Mouse (Mus musculus) MEL (cell line): Measurements from ENCODE around the gene Pdzd2. TPM values are rescaled to one million over a fixed set of nuclear protein-coding genes. Genes with fewer than 3 reads are reported as not detected.
"Not testable (repeated sequence)": the region's sequence is repeated elsewhere in the genome, so short reads cannot be mapped to it uniquely, and the experiment has no call there.

ENCODE experiments used
- DNase-seq: peaks from one replicate; pipeline ENCODE4 v3.0.0; 2011; ENCODE audit warnings: low read depth, low spot score
- H3K27ac ChIP-seq: 2 replicates; pipeline ENCODE4 v1.5.1; 2012; ENCODE audit warnings: low read depth, mild to moderate bottlenecking, control low read depth, low read length, moderate library complexity; ENCODE audit not compliant: control insufficient read depth
- H3K27me3 ChIP-seq, 2 experiments: fragments of 150-350 bp in 1 of 2; sonication (generic) in 1 of 2; 2 replicates each; pipeline ENCODE4 v1.6.1; 2012; ENCODE audit warnings: low read length in 2 of 2, mild to moderate bottlenecking in 2 of 2, improper control_type of control experiment in 1 of 2, moderate library complexity in 1 of 2; ENCODE audit not compliant: insufficient read depth in 2 of 2, control insufficient read depth in 1 of 2
- H3K36me3 ChIP-seq, 2 experiments: 2 replicates each; pipeline ENCODE4 v1.6.1; 2012 to 2014; ENCODE audit warnings: low read length in 2 of 2, improper control_type of control experiment in 1 of 2, inconsistent platforms in 1 of 2, mild to moderate bottlenecking in 1 of 2; ENCODE audit not compliant: insufficient read depth in 2 of 2, control insufficient read depth in 1 of 2
- H3K4me1 ChIP-seq, 2 experiments: fragments of 150-350 bp in 1 of 2; sonication (generic) in 1 of 2; 2 replicates each; pipeline ENCODE4 v1.6.1; 2012; ENCODE audit warnings: low read length in 2 of 2, improper control_type of control experiment in 1 of 2, mild to moderate bottlenecking in 1 of 2; ENCODE audit not compliant: insufficient read depth in 2 of 2, control insufficient read depth in 1 of 2
- H3K4me3 ChIP-seq, 2 experiments: fragments of 150-350 bp in 1 of 2; sonication (generic) in 1 of 2; 2 replicates each; pipeline ENCODE4 v1.5.1; 2012; ENCODE audit warnings: low read depth in 2 of 2, low read length in 2 of 2, mild to moderate bottlenecking in 2 of 2, moderate library complexity in 2 of 2, control low read depth in 1 of 2, improper control_type of control experiment in 1 of 2; ENCODE audit not compliant: control insufficient read depth in 1 of 2, insufficient read depth in 1 of 2
- H3K79me2 ChIP-seq: 2 replicates; pipeline ENCODE4 v1.6.1; 2012; ENCODE audit warnings: mild to moderate bottlenecking, low read length, moderate library complexity; ENCODE audit not compliant: control insufficient read depth, poor library complexity, insufficient read depth
- H3K9ac ChIP-seq: 2 replicates; pipeline ENCODE4 v1.6.1; 2012; ENCODE audit warnings: low read depth, mild to moderate bottlenecking, control low read depth, low read length, moderate library complexity; ENCODE audit not compliant: control insufficient read depth, poor library complexity, severe bottlenecking
- H3K9me3 ChIP-seq: fragments of 150-350 bp; sonication (generic); replicated peaks from 2 replicates; pipeline ENCODE4 v1.6.1; 2012; ENCODE audit warnings: mild to moderate bottlenecking, low read length, improper control_type of control experiment, moderate library complexity; ENCODE audit not compliant: insufficient read depth
- EP300 ChIP-seq, 2 experiments: IDR thresholded peaks; 2 replicates each; pipeline ENCODE4 v1.6.1; 2011; ENCODE audit warnings: improper control_type of control experiment in 2 of 2, low read length in 2 of 2, low read depth in 1 of 2, mild to moderate bottlenecking in 1 of 2
- HCFC1 ChIP-seq: IDR thresholded peaks from 2 replicates; pipeline ENCODE4 v1.6.1; 2012; ENCODE audit warnings: low read depth, mild to moderate bottlenecking, inconsistent platforms, low read length, improper control_type of control experiment, moderate library complexity
- MYB ChIP-seq: IDR thresholded peaks from 2 replicates; pipeline ENCODE4 v1.6.1; 2011; ENCODE audit warnings: mild to moderate bottlenecking, low read depth, low read length, improper control_type of control experiment
- NELFE ChIP-seq: IDR thresholded peaks from 2 replicates; pipeline ENCODE4 v1.6.1; 2011; ENCODE audit warnings: low read depth, low read length, improper control_type of control experiment
- SIN3A ChIP-seq: IDR thresholded peaks from 2 replicates; pipeline ENCODE4 v1.6.1; 2012; ENCODE audit warnings: low read length, improper control_type of control experiment, inconsistent platforms
- SMC3 ChIP-seq: IDR thresholded peaks from 2 replicates; pipeline ENCODE4 v1.6.1; 2011; ENCODE audit warnings: low read depth, low read length, improper control_type of control experiment
- TBP ChIP-seq: IDR thresholded peaks from 2 replicates; pipeline ENCODE4 v1.8.0; 2011; ENCODE audit warnings: low read depth, low read length, improper control_type of control experiment
- ZNF384 ChIP-seq: IDR thresholded peaks from 2 replicates; pipeline ENCODE4 v1.6.1; 2012; ENCODE audit warnings: low read depth, mild to moderate bottlenecking, inconsistent platforms, low read length, improper control_type of control experiment
- polyA plus RNA-seq, 2 experiments: library from polyadenylated mRNA; stranded (reverse) in 1 of 2; unstranded in 1 of 2; fragments of >175 nt in 1 of 2; fragments of >200 nt in 1 of 2; gene quantifications; 2 replicates each; pipeline versions ENCODE4 v1.2.1 to v1.2.4; 2012; ENCODE audit warnings: low replicate concordance in 2 of 2, low read depth in 1 of 2; ENCODE audit not compliant: insufficient read length in 2 of 2, insufficient read depth in 1 of 2, missing spikeins in 1 of 2
- total RNA-seq: library from RNA; depleted of rRNA; stranded (reverse); fragments of 300-350 nt; gene quantifications from 2 replicates; pipeline ENCODE4 v1.2.3, GENCODE M21; 2012

Gene Pdzd2
- total and polyA plus RNA-seq, 3 experiments = 0.15 to 0.33 TPM; not detected in 1

DNA sequence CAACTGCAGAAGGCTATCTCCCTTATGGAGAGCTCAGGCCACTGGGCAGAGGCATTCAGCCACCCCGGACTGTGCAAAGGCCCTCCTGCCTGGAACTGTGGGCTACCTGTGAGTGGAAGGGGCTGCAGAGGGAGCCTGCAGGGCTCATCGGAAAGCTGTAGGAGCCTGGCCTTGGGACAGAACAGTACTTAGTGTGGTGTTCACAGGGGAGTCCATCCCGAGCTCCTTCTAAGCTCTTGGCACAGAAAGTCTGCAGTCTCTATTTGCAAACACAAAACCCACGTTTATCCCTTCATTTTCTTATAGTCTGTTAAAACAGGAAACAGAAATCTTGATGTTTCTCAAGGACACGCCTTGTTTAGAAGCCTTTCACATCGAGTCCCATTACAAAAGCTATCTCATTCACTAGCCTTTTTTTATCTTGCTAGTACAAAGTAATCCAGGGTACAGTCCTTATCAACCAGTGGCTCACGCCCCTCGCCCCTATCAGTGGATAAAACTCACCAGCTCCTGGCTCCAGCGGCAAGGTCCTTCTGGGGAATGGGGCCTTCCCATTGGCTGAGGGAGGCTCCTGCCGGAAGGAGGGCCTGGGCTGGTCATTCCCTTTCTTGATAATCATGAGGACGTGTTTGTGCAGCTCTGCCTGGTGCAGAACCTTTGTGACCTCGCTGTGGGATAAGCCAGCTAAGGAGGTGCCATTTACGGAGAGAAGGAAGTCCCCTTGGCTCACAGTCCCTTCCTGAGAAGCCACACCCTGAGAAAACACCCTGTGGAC is 372.2 kb downstream of the Pdzd2 start (continued):
- peak; percentile 69 for TF ChIP-seq NELFE
- TF ChIP-seq SMC3 = peak; percentile 21; the same call in 1 of the 2 replicates
- peak; percentile 96 for TF ChIP-seq SIN3A
- peak; percentile 62; the same call in 1 of the 2 replicates for TF ChIP-seq HCFC1
- peak; percentile 86 for TF ChIP-seq ZNF384

DNA sequence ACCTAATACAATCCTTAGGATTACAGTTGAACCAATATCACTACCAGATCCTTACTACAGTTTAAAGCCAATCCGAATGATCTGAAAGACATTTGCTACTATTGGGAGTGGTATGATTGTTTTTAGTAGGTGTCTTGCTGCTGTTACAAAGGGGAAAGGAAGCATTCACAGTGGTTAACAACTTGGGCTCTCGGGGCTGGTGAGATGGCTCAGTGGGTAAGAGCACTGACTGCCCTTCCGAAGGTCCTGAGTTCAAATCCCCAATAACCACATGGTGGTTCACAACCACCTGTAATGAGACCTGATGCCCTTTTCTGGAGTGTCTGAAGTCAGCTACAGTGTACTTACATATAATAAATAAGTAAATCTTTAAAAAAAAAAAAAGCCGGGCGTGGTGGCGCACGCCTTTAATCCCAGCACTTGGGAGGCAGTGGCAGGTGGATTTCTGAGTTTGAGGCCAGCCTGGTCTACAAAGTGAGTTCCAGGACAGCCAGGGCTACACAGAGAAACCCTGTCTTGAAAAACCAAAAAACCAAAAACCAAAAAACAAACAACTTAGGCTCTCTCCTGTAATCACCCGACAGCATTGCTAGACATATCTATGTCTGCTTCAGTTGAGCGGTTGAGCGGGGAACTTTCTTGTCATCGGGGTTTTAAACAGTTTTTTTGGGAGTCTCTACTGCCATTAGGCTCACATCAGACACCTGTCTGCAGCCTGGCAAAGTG is 373.0 kb downstream of the Pdzd2 start:
- not testable (repeated sequence) for H3K27me3 ChIP-seq, H3K9me3 ChIP-seq, H3K79me2 ChIP-seq
- DNase-seq = peak; percentile 36
- H3K27ac ChIP-seq = peak overlapping the region; percentile 98
- H3K36me3 ChIP-seq = peaks cover 0 to 39% of the 10 kb centered on the region in 2 experiments; a peak in 2 of 4 replicates
- TF ChIP-seq EP300 (IDR thresholded peaks at IDR 0.05; ENCODE audit: low read depth in 1 of 2, low read length in 2 of 2) (peak in 1 of 2 experiments; percentile 64; a peak in 2 of 4 replicates), ZNF384 (peak; percentile 45), MYB (peak; percentile 73; the same call in 1 of the 2 replicates), TBP (peak; percentile 85), SIN3A (peak; percentile 4; the same call in 1 of the 2 replicates)
- H3K9ac ChIP-seq = peak overlapping the region; percentile 71
- H3K4me1 ChIP-seq = peaks cover 22 to 48% of the 10 kb centered on the region in 2 experiments
- H3K4me3 ChIP-seq = peak overlapping the region; percentile 43

- H3K9me3 ChIP-seq = no peaks in the 10 kb centered on the region
- TF ChIP-seq SIN3A = 0 out of 2 replicates have a peak, but pooled peaks have one; percentile 15
- TF ChIP-seq NELFE = no peak
- TF ChIP-seq, all 39 proteins: peak for 1
- peaks cover 0 to 39% of the 10 kb centered on the region in 2 experiments; a peak in 2 of 4 replicates for H3K36me3 ChIP-seq
- H3K4me1 ChIP-seq = peaks cover 22 to 48% of the 10 kb centered on the region in 2 experiments
- peak; percentile 36 for DNase-seq
- no peak overlapping the region for H3K9ac ChIP-seq
- H3K27me3 ChIP-seq = no peaks in the 10 kb centered on the region
- H3K79me2 ChIP-seq = no peaks in the 10 kb centered on the region; the same call in 1 of the 2 replicates
- H3K4me3 ChIP-seq = no peak overlapping the region
- H3K27ac ChIP-seq = peak overlapping the region; percentile 98
These were observed 373.7 kb downstream of the Pdzd2 start for GRCm38 (mm10) chr15:12366072-12366469.
